ENCODE assay signal across 11 mouse cellular contexts in the genomic region with DNA sequence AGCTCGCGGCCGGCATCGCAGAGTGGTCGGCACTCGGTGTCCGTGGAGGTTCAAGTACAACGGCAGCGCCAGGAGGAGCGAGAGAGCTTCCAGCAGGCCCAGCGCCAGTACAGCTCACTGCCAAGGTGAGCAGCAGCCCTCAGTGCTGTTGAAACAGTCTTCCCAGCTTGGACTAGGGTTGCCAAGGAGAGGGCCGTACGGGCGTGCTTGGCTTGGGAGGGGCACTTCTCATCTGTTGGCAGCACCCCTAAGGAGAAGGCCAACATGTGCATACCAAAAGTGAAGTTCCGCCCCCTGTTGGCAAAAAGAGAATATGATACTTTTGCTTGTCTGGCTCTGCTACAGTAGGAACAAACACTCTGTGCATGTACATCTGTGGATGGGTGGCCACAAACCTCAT.
A peak's percentile ranks its signal among the peaks of the same experiment; 100 is the strongest.
DNase-seq lines count a peak whose midpoint lies in the region; ATAC-seq and TF ChIP-seq lines count a peak whose summit lies in the region.
"Had no signal": no experiment of that assay in that cellular context is flagged by ENCODE, and none has a peak within 500 bp of the region (broad histone marks: within the 10 kb centered on the region; RNA-seq: fewer than 3 reads in every experiment).

No protein-coding gene starts in this region.

- no peaks in the 10 kb centered on the region for H3K27me3 ChIP-seq in hindbrain, postnatal 0 days (ENCODE audit: insufficient read depth, low read length)
- H3K27me3 ChIP-seq in hindbrain, embryonic 10.5 days (ENCODE audit: insufficient read depth, poor library complexity, severe bottlenecking): no peaks in the 10 kb centered on the region
- no peaks in the 10 kb centered on the region for H3K27me3 ChIP-seq in midbrain, embryonic 10.5 days (ENCODE audit: low read depth, poor library complexity, severe bottlenecking)

- ATAC-seq in hindbrain, postnatal 0 days: peak; percentile 59; the same call in 1 of the 2 replicates
- ATAC-seq: liver, postnatal 0 days had no signal

- H3K36me3 ChIP-seq in hindbrain, postnatal 0 days (ENCODE audit: insufficient read depth, low read length): no peaks in the 10 kb centered on the region
- peaks cover 16% of the 10 kb centered on the region for H3K36me3 ChIP-seq in hindbrain, embryonic 10.5 days
- peaks cover 16% of the 10 kb centered on the region for H3K36me3 ChIP-seq in midbrain, embryonic 10.5 days

- 72% methylated on average over 15 of the region's 15 CpGs for WGBS in hindbrain, postnatal 0 days
- WGBS in hindbrain, embryonic 10.5 days: 95% methylated on average over 15 of the region's 15 CpGs
- 97% methylated on average over 15 of the region's 15 CpGs for WGBS in midbrain, embryonic 10.5 days

- H3K27ac ChIP-seq in hindbrain, postnatal 0 days: no peak overlapping the region
- no peak overlapping the region for H3K27ac ChIP-seq in hindbrain, embryonic 10.5 days
- H3K27ac ChIP-seq in midbrain, embryonic 10.5 days (replicated peaks): no peak overlapping the region

- TF ChIP-seq CTCF in hindbrain, postnatal 0 days (IDR thresholded peaks at IDR 0.05; ENCODE audit: low read depth): peak; percentile 7; the same call in 1 of the 2 replicates

- no peak overlapping the region for H3K4me2 ChIP-seq in hindbrain, postnatal 0 days (ENCODE audit: low read depth, low read length)

- no peaks in the 10 kb centered on the region for H3K4me1 ChIP-seq in hindbrain, postnatal 0 days (ENCODE audit: insufficient read depth, low read length)
- no peaks in the 10 kb centered on the region for H3K4me1 ChIP-seq in hindbrain, embryonic 10.5 days (replicated peaks)
- no peaks in the 10 kb centered on the region for H3K4me1 ChIP-seq in midbrain, embryonic 10.5 days

- DNase-seq in hindbrain, postnatal 0 days (ENCODE audit: low spot score): peak; percentile 40
- no peak for DNase-seq in hindbrain, embryonic 10.5 days (ENCODE audit: low spot score)
- DNase-seq in ZHBTc4 (ENCODE audit: low read depth, low spot score): peak; percentile 6
- DNase-seq in cerebellum, adult 11-12 months: peak; percentile 54
- DNase-seq in gastrocnemius, postnatal 25 days: peak; percentile 79
- DNase-seq in left cerebral cortex, adult 18-20 months (ENCODE audit: low spot score in 2 of 2): no peak
- no peak for DNase-seq in spleen, postnatal 10 days (ENCODE audit: low spot score in 2 of 2)
- no peak for DNase-seq in midbrain, embryonic 10.5 days (ENCODE audit: low spot score)
- DNase-seq: liver, postnatal 0 days; thymus, postnatal 14 days had no signal

- no peak overlapping the region for H3K9ac ChIP-seq in hindbrain, postnatal 0 days (replicated peaks; ENCODE audit: low read length)
- H3K9ac ChIP-seq: liver, postnatal 0 days had no signal

- no peak overlapping the region for H3K4me3 ChIP-seq in hindbrain, postnatal 0 days (ENCODE audit: low read length)
- no peak overlapping the region for H3K4me3 ChIP-seq in hindbrain, embryonic 10.5 days
- H3K4me3 ChIP-seq in midbrain, embryonic 10.5 days: no peak overlapping the region
- H3K4me3 ChIP-seq: myocyte had no signal

- H3K9me3 ChIP-seq in hindbrain, postnatal 0 days (ENCODE audit: low read length): no peaks in the 10 kb centered on the region
- no peaks in the 10 kb centered on the region for H3K9me3 ChIP-seq in hindbrain, embryonic 10.5 days
- no peaks in the 10 kb centered on the region for H3K9me3 ChIP-seq in midbrain, embryonic 10.5 days (replicated peaks)

Comparison
In these comparisons a context has a peak if more than half of its experiments do, and no peak if none do; other contexts are left out.
1. DNase-seq: peak in hindbrain, postnatal 0 days (single experiment), ZHBTc4 (single experiment), cerebellum, adult 11-12 months (single experiment) and gastrocnemius, postnatal 25 days (single experiment); none in hindbrain, embryonic 10.5 days (single experiment), left cerebral cortex, adult 18-20 months (0 of 2), spleen, postnatal 10 days (0 of 2) and midbrain, embryonic 10.5 days (single experiment).